Mouse (Mus musculus): ENCODE measurements around the gene Tram1l1. TPM values are rescaled to one million over a fixed set of nuclear protein-coding genes. Genes with fewer than 3 reads are reported as not detected.

Gene Tram1l1
- polyA plus RNA-seq, 1 experiment from 2014 or later, result 15.7 TPM

Other genes with a start within 250 kb of the Tram1l1 start
- gene 1700006A11Rik, start 105.2 kb downstream of the Tram1l1 start, polyA plus RNA-seq (2016; fragmentation: Nextera tagmentation; extraction: Ambion mirVana), result not detected in 2 replicates